Mouse (Mus musculus) c-Kit-positive CD71-positive TER-119-positive erythroid progenitor cells, embryonic 14.5 days (primary cell): ENCODE data around the gene Aph1c.
"Not testable (repeated sequence)": the region's sequence is repeated elsewhere in the genome, so short reads cannot be mapped to it uniquely, and the experiment has no call there.

Source experiments
- DNase-seq: peaks from one replicate; pipeline ENCODE4 v3.0.0-alpha.2; 2013; ENCODE audit warnings: low spot score

Gene Aph1c

DNA sequence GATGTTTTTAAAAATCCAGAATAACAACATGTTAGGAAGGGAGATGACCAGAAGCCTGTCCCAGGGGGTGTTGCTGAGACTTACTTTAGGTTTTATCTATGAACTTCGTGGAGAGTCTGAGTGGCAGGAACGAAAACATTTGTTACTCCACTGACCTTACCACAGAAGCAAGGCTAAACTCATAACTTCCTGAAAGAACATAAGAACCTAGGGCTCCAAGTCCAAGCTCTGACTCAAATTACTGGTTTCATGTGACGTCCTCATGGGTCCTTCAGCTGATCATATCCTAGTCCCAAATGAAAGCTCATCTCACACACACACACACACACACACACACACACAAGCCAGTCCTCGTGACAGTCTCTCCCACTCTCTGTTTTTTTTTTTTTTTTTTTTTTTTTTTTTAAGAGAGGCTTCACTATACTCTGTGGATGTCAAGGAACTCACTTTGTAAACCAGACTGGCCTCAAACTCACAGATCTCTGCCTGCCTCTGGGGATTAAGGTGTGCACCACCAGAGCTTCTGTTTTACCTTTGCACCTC is 2.1 kb downstream of the Aph1c start:
- DNase-seq, result no peak

DNA sequence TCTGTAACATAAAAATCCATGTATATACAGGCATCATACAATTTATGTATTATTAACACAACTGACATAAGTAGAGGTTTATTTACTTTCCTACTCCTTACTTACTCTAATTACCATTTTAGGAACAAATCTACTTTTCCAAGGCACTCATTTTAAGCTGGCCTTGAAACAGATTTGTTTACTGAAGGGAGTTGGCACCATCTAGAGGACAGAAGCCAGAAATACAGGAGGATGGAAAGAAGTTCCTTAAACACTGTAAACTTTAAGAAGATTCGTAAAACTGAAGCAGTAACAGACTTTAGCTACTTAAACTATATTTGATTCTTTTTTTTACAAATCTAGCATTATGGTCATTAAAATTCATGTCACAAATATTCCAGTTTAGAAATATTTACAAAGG is 8.5 kb downstream of the Aph1c start:
- DNase-seq, result peak; percentile 54

DNA sequence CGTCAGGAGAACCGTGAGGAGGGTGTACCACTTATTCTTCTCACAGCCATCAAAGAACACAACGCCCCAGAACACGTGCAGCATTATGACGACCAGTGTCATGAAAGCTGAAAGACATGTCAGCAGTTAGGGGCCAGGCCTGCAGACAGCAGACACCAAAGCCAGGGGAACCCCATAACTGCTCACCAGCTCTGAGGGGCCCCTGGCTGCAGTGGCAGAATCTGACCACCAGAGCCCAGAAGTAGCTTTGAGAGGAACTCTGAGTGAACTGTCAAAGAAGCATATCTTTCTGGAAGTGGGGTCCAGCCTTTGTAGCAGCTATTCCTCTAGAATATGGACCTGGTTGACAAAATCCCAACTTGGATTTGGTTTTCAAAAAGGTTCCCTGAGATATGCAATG is 12.3 kb downstream of the Aph1c start:
- DNase-seq, result not testable (repeated sequence)

DNA sequence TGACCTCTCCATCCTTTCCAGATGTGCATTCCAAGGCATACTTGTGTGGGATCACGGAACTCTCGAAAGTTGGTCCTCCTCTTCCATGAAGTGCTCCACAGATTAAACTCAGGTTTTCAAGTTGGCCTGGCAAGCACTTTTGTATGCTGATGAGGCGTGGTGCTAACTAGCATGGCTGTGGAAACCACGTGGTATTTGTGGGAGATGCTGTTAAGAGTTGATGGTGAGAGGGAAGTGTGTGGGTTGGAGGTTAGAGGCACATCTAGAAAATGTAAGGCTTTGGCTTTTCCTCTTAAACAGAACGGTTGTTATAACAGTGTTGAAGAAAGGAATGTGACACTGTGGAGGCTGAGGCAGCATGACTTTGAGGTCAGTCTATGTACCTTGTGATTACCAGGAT is 13.5 kb downstream of the Aph1c start:
- no peak for DNase-seq

DNA sequence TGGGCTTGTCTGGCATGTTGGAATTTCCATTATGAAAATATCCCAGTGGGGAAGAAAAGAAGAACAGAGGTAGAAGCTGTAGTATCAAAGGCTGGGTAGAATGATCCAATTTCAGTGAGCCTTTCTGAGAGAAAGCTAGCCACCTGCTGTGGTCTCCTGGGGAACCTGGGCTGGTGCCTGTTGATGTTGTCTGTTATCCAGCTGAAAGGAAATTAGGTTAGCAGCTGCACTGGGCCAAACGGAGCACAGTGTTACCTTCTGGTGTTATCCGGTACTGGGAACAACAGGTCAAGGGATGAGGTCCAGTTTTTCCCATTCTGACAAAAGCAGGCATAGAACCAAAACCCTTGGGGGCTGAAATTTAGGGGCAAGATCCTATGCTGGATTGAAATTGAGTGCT is 21.1 kb downstream of the Aph1c start:
- DNase-seq, result no peak

DNA sequence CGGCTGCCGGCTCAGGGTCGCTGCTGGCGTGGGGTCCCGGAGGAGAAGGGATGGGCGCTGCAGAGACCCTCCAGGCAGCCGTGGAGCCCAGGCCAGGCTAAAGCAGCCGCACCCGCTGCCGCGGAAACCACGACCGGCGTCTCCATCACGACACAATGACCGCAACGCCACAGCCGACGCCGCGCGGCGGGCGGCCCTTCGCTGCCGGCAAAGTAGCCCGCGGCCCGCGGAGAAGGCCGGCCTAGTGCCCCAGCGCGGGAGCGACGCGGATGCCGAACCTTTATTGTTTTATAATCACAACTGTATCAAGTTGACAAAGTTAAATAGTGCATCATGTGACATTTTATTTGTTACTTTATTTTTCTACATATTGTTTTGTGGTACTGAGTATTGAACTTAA is 28.6 kb downstream of the Aph1c start:
- not testable (repeated sequence) for DNase-seq

DNA sequence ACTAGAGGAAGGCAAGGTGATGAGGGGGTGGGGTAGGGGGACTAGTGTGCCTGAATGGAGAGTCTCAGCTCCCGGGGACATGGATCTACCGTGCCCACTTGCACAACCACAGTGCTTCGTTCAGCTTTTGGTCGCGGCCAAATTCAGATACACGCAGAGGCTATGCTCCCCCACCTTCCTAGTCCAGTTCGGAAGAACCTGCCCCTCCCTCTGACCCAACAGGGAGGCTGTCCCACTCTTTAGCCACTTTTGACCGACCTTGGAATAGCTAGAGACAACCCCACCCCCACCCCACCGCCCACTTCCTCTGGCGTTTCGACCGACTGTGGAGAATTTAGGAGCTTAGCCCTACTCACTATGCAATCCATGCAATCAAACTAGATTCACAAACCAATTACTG is 32.6 kb downstream of the Aph1c start:
- DNase-seq, result no peak

DNA sequence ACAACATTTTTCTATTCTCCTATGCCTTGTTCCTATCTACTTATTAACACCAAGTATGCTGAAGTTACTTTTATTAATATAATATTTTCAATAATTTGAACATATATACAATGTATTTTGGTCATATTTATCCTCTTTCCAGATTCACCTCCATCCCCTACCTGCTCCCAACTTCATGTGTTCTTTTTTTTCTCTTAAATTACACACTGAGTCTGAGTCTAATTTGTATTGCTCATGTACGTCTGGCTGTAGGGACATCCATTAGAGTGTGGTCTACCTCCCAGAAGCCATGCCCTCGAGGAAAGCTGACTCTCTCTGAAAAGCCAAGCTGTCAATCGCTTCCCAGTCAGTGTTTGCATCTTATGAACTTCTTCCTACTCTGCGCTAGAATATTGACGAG is 37.8 kb downstream of the Aph1c start, which contains the start of gene Gm10647:
Gene Gm10647, plus strand, starts transcription at position 301 of the 400 bp plus-strand sequence.
- DNase-seq, result no peak

DNA sequence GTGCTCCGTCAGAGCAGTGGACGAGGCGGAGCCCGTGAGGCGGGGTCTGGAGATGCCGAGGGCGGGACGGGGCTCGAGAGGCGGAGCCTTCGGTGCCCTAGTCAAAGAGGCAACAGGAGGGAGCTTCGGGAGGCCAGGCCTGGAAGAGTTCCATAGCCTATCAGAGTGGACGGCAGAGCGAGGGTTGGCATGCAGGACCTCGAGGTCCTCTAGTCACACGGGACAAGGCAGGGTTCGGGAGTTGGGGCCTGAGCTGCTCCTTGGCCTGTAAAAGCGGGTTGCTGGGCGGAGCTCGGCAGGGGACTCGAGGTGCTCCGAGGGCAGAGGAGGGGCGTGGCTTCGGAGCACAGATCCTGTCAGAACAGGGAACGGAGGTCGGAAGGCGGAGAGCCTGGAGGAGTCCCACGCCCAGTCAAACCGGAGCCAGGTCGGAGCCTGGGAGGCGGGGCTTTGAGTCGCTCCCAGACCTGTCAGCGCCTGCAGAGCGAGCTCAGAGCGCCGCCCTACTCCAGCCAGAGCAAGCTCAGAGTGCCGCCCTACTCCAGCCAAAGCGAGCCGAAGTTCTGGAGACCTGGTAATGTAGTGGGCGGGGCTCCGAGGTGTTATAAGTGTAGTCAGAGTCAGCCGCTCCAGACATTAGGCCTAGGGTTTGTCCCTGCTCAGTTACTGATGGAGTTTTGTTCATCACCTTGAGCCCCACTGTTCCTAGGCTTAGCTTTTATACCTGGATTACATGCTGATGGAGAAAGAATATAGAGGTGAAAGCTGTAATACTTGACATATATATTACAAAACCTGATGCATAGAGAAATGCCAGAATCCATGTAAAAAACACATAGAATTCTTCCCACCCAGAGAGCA is 38.8 kb downstream of the Aph1c start, which contains the start of gene Aph1b:
Gene Aph1b, minus strand, starts transcription at position 27 of the 861 bp plus-strand sequence.
- peak; percentile 98 for DNase-seq

DNA sequence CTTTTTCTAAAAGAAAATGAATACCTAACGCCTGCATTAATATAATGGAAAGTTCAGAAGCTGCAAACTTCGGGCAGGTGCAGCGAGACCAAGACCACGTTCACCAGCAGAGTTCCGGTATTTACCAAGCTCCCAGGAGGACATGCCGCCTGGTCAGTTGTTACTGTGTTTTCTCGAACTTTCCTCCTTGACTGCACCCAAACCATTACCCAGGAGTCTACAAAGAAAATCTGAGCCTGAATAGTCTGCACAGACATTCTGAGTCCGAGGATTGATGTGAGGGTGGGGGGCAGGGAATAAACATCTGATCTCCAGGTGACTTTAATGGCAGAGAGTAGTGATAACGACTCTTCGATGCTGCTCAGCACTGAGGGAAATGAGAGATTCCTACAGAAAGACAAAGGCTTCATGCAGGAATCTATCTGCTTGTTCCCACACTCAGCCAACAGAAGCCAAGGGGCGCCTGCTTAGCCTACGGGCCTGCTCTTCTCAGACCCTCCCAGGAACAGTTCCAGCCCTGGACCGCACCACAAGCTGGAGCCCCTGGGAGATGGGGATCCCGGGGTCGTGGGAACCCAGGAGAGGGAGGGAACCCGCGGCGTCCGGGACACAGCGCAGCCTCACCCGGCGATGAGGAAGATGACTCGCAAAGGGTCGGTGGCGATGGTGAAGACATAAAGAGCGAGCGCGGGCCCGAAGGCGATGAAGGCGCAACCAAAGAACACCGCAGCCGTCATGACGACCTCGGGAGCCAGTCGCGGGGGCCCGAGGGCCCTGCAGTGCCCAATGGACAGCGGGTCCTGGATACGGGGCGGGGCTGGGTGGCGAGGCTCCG is 39.7 kb downstream of the Aph1c start:
- peak; percentile 23 for DNase-seq

DNA sequence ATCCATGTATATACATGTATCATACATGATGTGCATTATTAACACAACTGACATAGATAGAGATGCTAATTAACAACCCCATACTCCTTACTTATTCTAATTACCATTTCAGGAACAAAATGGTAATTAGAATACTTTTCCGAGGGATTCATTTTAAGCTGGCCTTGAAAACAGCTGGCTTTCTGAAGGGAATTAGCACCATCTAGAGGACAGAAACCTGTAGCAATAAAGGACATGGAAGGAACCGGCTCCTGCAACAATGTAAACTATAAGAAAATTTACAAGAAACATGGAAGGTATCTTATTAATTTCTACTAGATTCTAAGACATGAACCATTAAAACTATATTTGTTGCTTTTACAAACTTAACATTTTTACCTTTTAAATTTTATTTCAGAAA is 46.7 kb downstream of the Aph1c start:
- DNase-seq, result peak; percentile 17

DNA sequence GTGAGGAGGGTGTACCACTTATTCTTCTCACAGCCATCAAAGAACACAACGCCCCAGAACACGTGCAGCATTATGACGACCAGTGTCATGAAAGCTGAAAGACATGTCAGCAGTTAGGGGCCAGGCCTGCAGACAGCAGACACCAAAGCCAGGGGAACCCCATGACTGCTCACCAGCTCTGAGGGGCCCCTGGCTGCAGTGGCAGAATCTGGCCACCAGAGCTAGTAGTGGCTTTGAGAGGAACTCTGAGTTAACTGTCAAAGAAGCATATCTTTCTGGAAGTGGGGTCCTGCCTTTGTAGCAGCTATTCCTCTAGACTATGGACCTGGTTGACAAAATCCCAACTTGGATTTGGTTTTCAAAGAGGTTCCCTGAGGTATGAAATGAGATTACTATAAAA is 50.0 kb downstream of the Aph1c start:
- not testable (repeated sequence) for DNase-seq

DNA sequence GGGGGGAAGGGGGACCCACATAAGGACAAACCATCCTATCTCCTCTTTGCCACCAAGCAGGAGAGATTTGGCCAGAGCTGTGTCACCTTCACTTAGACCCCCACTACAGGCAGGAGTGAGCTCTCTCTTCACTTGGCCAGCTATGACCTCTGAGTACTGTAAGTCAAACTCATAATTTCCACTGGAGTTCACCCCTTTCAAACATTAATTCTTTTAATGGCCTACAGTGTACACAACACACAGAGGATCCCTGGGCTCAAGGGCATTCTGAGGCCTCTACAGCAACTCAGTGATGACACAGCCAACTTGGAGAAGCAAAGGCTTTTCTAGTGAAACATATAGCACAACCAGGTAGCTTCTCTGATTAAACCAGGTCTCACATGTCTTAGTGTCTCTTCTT is 63.8 kb downstream of the Aph1c start:
- DNase-seq, result no peak

DNA sequence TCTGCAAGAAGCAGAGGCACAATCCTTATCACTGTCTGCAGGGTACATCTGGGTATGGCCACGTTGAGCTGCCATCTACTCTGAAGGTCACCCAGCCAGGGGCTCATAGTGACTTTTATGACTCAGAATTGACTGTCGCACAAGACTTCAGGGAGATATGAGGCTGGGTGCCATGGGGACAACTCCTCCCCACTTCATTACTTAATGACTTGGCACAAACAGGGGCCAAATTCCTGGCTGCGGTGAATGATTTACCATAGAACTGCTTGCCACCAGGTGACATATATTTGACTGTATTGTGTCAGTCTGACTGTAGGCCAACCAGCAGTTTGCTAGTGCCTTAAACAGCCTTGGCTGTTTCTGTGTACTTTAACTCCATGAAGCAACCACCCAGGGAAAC is 65.3 kb downstream of the Aph1c start:
- DNase-seq, result no peak

DNA sequence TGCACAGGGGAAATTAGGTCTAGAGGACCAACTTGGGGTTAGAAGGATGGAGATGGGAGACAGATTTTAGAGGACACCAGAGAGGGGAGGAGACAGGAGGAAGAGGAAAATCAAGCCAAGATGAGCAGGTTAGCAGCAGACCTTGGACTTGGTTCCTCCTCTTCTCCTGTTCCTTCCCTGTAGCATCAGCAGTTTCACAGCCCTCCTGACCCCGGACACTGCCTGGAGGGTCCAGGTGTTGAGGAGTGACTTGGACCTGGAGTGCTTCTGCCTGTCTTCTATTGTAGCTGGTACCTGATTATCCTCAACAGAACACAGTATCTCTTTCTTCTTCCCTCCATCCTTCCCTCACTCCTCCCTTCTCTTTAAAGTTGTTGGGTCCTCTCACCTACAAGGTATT is 65.8 kb downstream of the Aph1c start:
- DNase-seq, result no peak
